Mouse (Mus musculus): ENCODE data around the gene D11Wsu47e. TPM values are rescaled to one million over a fixed set of nuclear protein-coding genes. Genes with fewer than 3 reads are reported as not detected.

The D11Wsu47e gene
- total and polyA plus RNA-seq, 2 experiments from 2014 or later = 10.4 to 18.1 TPM

- H3K9me3 ChIP-seq (replicated peaks; ENCODE audit: control insufficient read depth, low read length) = no peaks in the 10 kb centered on the region
- H3K4me2 ChIP-seq (ENCODE audit: low read depth, low read length) = no peak overlapping the region
- peak overlapping the region; percentile 26; the same call in 1 of the 2 replicates for H3K27ac ChIP-seq (ENCODE audit: low read depth)
- no peak for ATAC-seq (ENCODE audit: insufficient read depth, low read depth)
- H3K4me3 ChIP-seq (ENCODE audit: low read depth, low read length) = no peak overlapping the region
- DNase-seq (ENCODE audit: low spot score) = no peak
- H3K4me1 ChIP-seq (ENCODE audit: control insufficient read depth, insufficient read depth) = peaks cover 8% of the 10 kb centered on the region
- peaks cover 30% of the 10 kb centered on the region for H3K36me3 ChIP-seq (replicated peaks; ENCODE audit: control insufficient read depth, insufficient read depth, low read length)
- TF ChIP-seq EP300 (IDR thresholded peaks at IDR 0.05; ENCODE audit: low read depth) = no peak
- TF ChIP-seq CTCF (IDR thresholded peaks at IDR 0.05; ENCODE audit: low read depth) = no peak
- H3K27me3 ChIP-seq (ENCODE audit: control insufficient read depth, insufficient read depth, low read length) = no peaks in the 10 kb centered on the region
- WGBS = 81% methylated on average over 14 of the region's 14 CpGs
- H3K9ac ChIP-seq (replicated peaks; ENCODE audit: low read depth, low read length) = no peak overlapping the region
These were observed 43.0 kb downstream of the D11Wsu47e start for GRCm38 (mm10) chr11:113726994-113727888.

- Histone ChIP-seq H3K36me3 (replicated peaks; ENCODE audit: control insufficient read depth, insufficient read depth, low read length) (peaks cover 30% of the 10 kb centered on the region), H3K4me2 (ENCODE audit: low read depth, low read length) (no peak overlapping the region), H3K27ac (ENCODE audit: low read depth) (no peak overlapping the region), H3K27me3 (ENCODE audit: control insufficient read depth, insufficient read depth, low read length) (no peaks in the 10 kb centered on the region), H3K9me3 (replicated peaks; ENCODE audit: control insufficient read depth, low read length) (no peaks in the 10 kb centered on the region), H3K4me1 (ENCODE audit: control insufficient read depth, insufficient read depth) (peaks cover 3% of the 10 kb centered on the region; the same call in 1 of the 2 replicates), H3K4me3 (ENCODE audit: low read depth, low read length) (no peak overlapping the region), H3K9ac (replicated peaks; ENCODE audit: low read depth, low read length) (no peak overlapping the region)
- TF ChIP-seq EP300 (IDR thresholded peaks at IDR 0.05; ENCODE audit: low read depth) (no peak), CTCF (IDR thresholded peaks at IDR 0.05; ENCODE audit: low read depth) (no peak)
- DNase-seq (ENCODE audit: low spot score) = no peak
- WGBS = 64% methylated on average over 6 of the region's 6 CpGs
- no peak for ATAC-seq (ENCODE audit: insufficient read depth, low read depth)
These were observed 43.8 kb downstream of the D11Wsu47e start for GRCm38 (mm10) chr11:113727992-113728391.

- DNase-seq (ENCODE audit: low spot score) = no peak
- WGBS = 84% methylated on average over 21 of the region's 21 CpGs
- peaks cover 14% of the 10 kb centered on the region for H3K4me1 ChIP-seq (ENCODE audit: control insufficient read depth, insufficient read depth)
These were observed 45.0 kb downstream of the D11Wsu47e start for GRCm38 (mm10) chr11:113729239-113729638.

GRCm38 (mm10) chr11:113729917-113730316 is 45.7 kb downstream of the D11Wsu47e start:
- Histone ChIP-seq H3K4me1 (ENCODE audit: control insufficient read depth, insufficient read depth) (peaks cover 14% of the 10 kb centered on the region), H3K4me2 (ENCODE audit: low read depth, low read length) (no peak overlapping the region), H3K27me3 (ENCODE audit: control insufficient read depth, insufficient read depth, low read length) (no peaks in the 10 kb centered on the region), H3K27ac (ENCODE audit: low read depth) (no peak overlapping the region), H3K4me3 (ENCODE audit: low read depth, low read length) (no peak overlapping the region), H3K9me3 (replicated peaks; ENCODE audit: control insufficient read depth, low read length) (no peaks in the 10 kb centered on the region), H3K36me3 (replicated peaks; ENCODE audit: control insufficient read depth, insufficient read depth, low read length) (peaks cover 30% of the 10 kb centered on the region), H3K9ac (replicated peaks; ENCODE audit: low read depth, low read length) (no peak overlapping the region)
- ATAC-seq (ENCODE audit: insufficient read depth, low read depth) = no peak
- TF ChIP-seq CTCF (IDR thresholded peaks at IDR 0.05; ENCODE audit: low read depth) = no peak
- no peak for TF ChIP-seq EP300 (IDR thresholded peaks at IDR 0.05; ENCODE audit: low read depth)
- no peak for DNase-seq (ENCODE audit: low spot score)
- WGBS = 52% methylated on average over 8 of the region's 8 CpGs

More at GRCm38 (mm10) chr11:113729239-113729638, 45.0 kb downstream of the D11Wsu47e start:
- TF ChIP-seq EP300 (IDR thresholded peaks at IDR 0.05; ENCODE audit: low read depth) = no peak
- TF ChIP-seq CTCF (IDR thresholded peaks at IDR 0.05; ENCODE audit: low read depth) = no peak
- Histone ChIP-seq H3K4me2 (ENCODE audit: low read depth, low read length) (no peak overlapping the region), H3K36me3 (replicated peaks; ENCODE audit: control insufficient read depth, insufficient read depth, low read length) (peaks cover 30% of the 10 kb centered on the region), H3K9me3 (replicated peaks; ENCODE audit: control insufficient read depth, low read length) (no peaks in the 10 kb centered on the region), H3K9ac (replicated peaks; ENCODE audit: low read depth, low read length) (no peak overlapping the region), H3K27ac (ENCODE audit: low read depth) (no peak overlapping the region), H3K27me3 (ENCODE audit: control insufficient read depth, insufficient read depth, low read length) (no peaks in the 10 kb centered on the region), H3K4me3 (ENCODE audit: low read depth, low read length) (no peak overlapping the region)
- ATAC-seq (ENCODE audit: insufficient read depth, low read depth) = no peak

- DNase-seq (ENCODE audit: low spot score) = no peak
- Histone ChIP-seq H3K9ac (replicated peaks; ENCODE audit: low read depth, low read length) (no peak overlapping the region), H3K4me2 (ENCODE audit: low read depth, low read length) (no peak overlapping the region), H3K36me3 (replicated peaks; ENCODE audit: control insufficient read depth, insufficient read depth, low read length) (peaks cover 30% of the 10 kb centered on the region), H3K4me3 (ENCODE audit: low read depth, low read length) (no peak overlapping the region), H3K27me3 (ENCODE audit: control insufficient read depth, insufficient read depth, low read length) (no peaks in the 10 kb centered on the region), H3K4me1 (ENCODE audit: control insufficient read depth, insufficient read depth) (peaks cover 19% of the 10 kb centered on the region), H3K27ac (ENCODE audit: low read depth) (no peak overlapping the region), H3K9me3 (replicated peaks; ENCODE audit: control insufficient read depth, low read length) (no peaks in the 10 kb centered on the region)
- ATAC-seq (ENCODE audit: insufficient read depth, low read depth) = no peak
- 72% methylated on average over 3 of the region's 3 CpGs for WGBS
- no peak for TF ChIP-seq EP300 (IDR thresholded peaks at IDR 0.05; ENCODE audit: low read depth)
- TF ChIP-seq CTCF (IDR thresholded peaks at IDR 0.05; ENCODE audit: low read depth) = no peak
These were observed 46.7 kb downstream of the D11Wsu47e start for GRCm38 (mm10) chr11:113730879-113731278.
